Mouse (Mus musculus): ENCODE results near the gene 9230102O04Rik.

Gene 9230102O04Rik

DNA sequence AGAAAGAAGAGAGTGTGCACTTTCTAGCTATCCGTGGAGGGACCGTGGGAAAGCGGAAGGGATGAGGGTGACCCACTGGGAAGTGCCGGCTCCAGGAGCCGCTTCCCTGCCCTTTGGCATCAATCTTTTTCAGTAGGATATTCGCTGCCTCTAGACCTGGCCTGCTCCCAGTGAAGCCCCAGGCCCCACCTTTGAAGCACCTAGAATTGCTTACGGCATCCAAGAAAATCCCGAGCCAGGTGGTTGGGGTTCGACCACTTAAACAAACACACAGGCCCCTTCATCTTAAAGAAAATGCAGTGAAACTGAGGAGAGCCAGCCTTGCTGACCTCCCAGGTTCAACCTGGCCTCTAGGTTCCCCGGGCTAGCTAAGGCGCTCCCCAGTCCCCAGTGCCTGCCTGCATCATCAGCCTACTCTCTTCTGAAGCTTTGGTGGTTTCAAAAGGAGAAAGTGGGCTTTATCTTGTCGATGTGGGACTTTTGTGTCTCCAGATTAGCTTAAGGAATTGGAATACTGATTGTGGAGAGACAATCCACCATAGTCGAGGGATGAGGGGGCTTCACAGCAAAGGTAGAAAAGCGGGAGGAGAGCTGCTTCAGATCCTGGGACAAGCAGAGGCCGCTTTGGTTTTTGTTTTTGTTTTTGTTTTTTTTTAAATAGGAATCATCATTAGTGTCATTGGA is 4.7 kb downstream of the 9230102O04Rik start:
- no peak for DNase-seq

DNA sequence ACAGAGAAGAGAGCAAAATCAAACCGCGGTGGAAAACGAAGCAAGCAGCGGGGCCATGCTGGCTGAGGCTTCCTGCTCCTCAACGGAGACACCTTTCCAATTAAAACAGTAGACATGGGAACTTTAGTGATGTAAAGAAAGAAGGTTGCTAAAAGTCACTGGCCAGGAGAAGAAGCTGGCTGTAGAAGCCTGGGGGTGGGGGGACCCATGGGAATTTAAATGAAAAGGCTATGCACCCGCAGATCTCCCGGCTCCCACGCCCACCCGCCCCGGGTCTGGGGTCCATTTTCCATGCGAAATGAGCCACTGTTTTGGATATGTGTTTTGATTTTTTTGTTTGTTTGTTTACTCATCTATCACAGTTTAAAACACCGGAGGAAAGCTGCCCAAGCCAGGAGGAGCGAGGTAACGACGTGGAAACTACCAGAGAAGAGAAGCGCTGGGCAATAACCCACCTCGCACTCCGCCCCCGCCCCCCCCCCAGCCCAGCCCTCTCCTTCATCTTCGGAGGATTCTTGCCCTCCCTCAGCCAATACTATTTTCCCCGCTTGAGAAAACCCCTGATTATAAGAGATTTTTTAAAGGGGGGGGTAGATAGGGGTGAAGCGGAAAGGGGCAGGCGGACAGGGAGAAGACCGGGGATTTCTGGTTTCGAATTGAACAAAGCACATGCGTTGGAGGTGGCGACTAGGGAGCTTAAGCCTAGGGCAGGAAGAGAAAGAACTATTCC is 5.4 kb downstream of the 9230102O04Rik start:
- DNase-seq, result no peak

DNA sequence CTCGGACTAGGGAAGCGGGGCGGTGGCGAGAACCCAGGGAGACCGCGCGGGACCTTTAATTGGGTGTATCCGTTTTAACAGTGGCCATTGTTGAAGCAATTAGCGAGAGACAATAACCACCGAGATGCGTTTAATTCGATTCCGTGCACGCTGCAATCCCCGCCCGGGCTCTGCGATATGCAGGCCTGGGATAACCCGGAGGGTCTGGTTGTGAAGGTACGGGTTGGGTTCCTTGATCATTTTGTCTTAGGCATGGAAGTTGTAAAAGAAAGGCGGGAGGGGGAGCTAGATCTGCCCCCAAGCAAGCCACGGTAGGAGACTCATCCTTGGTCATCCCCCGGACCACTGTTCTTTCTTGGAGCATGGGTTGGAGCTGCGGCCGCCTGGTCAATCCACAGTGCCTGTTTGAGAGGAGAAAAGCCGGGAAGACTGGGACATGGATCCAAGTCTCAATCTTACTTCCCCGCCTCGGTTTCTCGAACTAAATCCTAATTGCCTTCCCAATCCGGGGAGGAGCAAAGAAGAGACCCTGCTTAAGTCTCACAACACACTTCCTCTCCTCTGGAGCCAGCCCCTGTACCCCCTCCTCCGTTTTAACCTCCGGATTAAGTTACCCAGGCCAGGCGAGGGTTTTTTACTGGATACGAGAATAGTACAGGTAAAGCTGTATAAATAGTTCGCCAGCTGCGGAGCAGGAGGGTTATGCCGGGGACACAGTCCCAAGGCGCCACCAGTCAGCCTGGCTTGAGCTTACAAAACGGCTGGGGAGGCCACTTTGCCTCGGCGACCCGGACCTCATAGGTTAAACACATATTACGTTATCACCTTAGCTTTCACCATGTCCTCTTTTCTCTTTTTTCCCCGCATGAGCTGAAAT is 6.2 kb downstream of the 9230102O04Rik start:
- no peak for DNase-seq

DNA sequence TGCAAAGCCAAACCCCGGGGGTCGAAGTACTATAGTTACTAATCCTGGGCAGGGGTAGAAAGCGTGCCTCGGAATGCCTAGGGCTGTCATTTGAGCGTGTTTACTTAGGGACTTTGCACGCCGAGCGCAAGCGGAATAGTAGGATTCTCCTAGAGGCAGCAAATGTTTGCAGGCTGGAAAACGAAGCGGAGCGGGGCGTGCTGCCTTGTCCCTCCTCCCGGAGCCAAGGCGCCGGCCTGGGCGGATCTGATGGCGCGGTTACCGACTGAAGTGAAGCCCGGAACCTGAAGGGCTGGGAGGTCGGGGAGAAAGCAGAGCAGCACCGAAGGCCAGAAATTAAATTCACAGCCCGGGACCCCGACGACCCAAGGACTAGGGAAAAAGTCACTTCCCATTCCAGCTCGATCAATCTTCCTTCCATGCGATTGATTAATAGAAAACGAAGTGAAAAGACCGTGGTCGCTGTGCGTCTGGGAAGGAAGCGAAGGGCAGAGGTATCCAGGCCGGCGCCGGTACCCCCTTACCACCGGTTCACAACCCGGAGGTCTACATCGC is 6.9 kb downstream of the 9230102O04Rik start:
- no peak for DNase-seq

DNA sequence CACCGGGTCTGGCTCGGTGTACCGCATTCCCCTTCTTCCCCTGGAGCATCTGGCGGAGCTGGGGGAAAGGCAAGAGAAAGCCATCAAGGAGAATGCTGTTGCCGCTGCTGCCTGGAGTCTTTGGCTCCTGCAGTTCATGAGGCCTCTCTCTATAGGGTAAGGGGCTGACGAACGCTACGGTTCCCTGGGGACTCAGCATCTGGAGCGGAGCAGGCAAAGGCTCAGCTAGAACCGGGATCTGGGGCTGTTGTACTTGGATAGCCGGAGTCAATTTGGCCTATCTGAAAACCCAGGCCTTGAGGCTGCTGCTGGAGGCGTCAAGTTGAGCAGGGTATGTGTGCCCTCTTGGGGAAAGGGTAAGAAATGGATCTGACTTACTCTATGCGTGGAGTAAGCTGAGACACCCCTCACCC is 7.7 kb downstream of the 9230102O04Rik start:
- no peak for DNase-seq

DNA sequence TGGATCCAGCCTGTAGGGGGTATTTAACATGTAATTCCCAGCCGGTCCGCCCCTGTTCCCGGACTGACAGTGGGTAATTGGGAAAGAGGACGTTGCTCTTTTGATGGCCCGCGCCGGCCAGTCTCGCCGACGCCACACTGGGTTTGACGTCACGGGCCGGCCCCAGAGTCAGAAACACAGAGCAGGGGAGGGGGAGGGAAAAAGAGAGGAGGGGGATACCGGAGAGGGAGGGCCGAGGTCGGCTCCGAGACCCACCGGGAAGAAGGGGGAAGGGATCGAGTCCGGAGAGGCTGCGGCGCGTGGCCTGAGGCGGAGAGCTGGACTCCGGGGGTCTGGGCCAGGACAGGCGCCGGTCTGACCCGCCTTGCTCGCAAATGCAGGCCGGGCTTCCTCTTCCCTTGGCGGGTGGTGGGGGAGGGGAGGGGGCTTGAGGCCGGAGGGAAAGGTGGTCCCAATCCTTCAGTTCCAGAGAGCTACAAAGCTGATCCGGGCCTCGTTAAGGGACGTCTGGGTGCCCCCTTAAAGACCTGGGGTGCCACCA is 8.2 kb downstream of the 9230102O04Rik start, which contains the start of gene 4930412O13Rik:
4930412O13Rik (plus strand) TSS at position 202 of the 541 bp plus-strand sequence.
- no peak for DNase-seq

DNA sequence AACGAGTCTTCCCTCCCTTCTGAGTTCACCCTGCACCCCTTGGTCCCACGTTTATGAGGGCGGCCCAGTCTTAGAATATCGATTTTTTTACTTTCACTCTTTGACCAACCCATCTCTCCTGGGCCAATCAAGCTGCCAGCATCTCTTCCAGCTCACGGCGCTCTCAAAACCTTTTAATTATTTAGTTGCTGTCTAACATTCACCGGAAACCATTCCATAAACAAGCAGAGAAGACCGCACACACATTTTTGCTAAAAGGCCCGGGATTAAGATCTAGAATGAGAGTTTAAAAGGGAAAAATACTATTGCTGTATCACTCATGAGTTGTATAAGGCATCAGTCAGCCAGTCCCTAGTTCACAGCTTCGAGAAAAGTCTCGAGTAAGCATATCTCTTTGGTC is 9.1 kb downstream of the 9230102O04Rik start:
- no peak for DNase-seq

DNA sequence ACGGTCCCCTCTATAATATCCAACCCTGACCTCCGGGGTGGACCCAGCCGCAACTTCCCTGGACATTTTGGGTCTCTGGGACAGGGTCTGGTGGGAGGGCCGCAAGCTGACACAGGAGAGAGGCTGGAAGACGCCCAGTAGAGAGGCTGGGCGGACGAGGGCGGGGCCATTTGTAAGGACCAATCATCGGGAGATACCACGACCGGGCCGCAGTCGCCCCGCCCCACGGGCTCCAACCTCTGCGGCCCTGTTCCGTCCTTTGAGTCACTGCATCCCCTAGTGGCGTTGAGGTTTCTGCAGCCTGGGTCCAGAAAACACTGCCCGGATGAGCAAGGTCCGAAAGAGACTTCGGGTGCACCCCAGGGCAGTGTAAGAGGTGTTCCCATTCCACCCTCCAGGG is 9.8 kb downstream of the 9230102O04Rik start:
- peak; percentile 19 for DNase-seq

DNA sequence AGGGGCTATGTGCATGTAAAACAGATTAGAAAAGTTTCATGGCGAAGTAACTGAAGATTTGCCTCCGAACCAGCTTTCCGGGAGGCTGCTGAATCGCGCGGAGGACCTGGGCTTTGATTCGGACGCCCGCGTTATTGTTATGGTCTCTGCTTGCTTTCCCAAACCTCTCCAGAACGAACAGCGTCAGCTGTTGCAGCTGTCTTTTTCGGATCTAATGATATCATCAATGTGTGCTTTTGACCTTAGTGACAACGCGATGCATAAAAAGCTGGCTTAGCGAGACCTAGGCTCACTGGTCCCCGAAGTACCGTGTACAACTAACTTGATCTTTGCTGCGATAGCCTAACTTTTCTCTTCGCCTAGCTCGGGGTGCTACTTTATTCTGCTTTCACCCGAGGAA is 10.2 kb downstream of the 9230102O04Rik start:
- no peak for DNase-seq

DNA sequence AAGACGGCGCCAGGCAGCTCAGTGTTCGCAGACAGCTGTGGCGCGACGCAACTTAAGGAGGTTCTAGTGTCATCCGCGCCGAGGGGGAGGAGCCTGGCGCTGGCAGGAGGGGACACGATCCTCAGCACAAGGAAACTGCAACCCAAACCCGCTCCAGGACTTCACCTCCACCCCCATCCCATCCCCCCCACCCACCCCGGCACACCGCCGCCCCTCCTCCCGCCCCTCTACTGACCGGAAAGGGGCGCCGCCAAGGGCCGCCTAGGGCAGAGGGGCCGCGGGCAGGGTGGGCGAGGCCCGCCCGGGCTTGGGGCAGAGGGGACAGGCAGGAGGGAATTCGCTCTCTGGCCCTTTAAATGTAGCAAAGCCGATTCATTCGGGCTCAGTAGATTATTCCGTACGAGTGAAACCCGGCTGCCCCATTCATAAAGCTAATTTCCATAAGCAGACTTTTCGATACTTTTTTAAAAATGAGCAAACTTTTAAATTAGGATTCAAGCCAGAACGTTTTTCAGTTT is 10.7 kb downstream of the 9230102O04Rik start:
- no peak for DNase-seq

DNA sequence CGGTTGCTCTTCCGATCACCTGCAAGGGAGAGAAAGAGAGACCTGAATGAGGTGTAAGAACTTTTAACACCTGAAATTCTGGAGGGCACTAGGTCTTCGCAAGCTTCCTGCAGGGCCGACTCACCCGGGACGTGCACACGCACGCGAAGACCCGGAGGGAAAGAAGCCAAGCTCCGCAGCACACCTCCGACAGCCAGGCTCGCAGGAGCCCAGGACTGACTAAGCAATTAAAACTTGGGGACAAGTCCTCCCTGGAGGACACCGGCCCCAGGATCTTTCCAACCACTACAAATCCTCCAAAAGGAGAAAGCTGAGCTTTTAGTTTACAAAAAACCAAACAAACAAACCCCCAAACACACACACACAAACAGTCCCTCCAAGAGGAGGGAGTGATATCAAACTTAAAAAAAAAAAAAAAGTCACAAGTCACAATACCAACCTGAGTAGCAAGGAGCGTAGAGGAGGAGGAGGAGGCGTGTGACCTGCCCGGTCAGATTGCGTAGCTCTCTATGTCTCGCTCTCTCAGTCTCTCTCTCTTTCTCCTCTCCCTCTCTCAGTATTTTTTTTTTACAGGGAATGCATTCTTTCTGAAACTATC is 11.3 kb downstream of the 9230102O04Rik start:
- no peak for DNase-seq

DNA sequence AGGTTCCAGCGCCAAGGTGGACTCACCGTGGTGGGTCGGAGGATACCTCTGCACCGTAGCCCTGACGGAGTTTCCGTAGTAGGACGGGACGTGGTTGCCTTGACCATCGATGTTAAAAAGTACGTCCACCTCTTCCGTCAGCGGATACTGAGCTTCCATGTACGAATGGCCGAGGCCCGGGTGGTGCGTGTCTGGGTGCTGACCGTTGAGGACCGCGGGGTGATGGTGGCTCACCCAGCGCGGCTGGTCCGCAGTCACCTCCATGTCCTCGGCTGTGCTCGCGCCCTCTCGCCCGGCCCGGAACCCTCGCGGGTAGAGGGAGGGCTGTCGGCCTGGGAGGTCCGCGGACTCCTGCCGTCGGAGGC is 12.0 kb downstream of the 9230102O04Rik start:
- no peak for DNase-seq

DNA sequence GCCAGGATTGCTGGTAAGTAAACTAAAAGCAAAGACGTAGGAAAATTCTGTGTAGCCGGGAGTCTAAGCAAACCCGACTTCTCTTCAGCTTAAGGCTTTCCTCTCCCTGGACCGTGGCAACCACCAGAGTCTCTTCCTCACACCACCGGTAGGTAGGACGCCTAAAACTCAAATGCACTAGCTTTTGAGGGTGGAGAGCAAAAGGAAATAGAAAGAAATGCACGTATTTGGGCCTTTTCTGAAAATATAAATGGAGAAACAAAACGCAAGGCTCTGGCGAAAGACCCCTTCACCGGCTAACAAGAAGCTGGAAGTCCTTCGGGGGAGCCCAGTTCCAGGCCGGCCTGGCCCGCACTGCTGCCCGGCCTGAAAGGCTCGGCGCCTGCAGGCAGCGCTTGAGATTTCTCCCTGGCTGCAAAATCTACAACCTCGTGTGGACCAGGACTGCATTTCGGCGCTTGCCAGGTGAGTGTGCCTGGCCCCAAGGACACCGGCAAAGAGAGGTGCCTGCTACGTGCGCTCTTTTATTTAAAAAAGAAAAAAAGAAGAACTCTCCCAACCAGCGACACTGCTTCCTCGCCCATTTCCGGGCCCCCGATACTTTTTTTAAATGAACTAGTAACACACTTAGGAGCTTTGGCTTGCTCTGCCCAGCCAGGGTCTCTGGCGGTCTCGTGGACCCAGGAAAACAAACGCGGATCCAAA is 12.6 kb downstream of the 9230102O04Rik start:
- DNase-seq, result no peak

DNA sequence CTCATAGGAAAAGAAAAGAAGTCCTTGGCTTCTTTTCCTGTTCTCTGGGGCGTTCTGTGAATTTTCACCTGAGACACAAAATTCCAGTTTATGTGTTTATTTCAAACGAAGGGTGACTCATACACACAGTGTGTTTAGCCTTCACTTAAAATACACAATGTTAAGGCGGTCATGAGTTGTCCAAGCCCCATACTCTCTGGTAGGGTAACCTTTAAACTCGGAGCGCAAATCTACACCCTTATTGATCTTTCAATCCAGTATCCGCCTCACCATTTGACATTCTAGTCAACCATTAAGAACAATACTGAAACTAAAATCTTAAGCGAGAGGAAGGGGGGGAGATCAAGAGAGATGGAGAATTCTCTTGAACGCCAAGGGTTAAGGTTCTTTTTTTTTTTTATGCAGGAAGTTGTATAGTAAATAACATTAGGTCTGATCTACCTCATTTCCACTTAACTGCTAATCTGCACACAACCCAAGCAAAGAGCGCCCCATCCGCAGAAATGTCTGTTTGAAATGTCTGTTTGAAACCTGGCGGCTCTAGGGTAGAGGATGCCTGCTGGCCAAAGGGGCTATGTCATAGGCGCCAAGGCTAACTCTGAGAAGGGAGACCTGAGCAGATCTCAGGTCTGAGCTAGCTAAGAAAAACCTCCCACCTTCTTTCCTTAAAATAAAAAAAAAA is 13.5 kb downstream of the 9230102O04Rik start:
- DNase-seq, result no peak

DNA sequence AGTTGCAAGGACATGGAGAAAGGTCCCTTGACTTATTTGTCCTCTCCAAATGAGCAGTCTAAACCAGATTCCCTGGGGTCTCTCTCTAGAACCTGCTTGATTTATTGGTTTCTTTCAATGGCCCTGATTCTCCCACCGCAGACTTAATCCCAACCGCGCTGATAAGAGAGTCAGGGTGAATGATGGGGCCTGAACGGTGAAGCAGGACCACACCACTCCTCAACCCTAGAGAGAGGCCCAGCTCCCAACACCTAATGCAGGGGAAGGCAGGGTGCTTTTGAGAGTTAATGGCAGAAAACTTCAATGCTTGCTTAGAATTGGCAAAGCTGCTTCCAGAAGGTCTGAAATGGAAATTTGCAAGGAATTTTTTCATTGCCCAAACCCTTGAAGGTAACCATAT is 14.1 kb downstream of the 9230102O04Rik start:
- no peak for DNase-seq

DNA sequence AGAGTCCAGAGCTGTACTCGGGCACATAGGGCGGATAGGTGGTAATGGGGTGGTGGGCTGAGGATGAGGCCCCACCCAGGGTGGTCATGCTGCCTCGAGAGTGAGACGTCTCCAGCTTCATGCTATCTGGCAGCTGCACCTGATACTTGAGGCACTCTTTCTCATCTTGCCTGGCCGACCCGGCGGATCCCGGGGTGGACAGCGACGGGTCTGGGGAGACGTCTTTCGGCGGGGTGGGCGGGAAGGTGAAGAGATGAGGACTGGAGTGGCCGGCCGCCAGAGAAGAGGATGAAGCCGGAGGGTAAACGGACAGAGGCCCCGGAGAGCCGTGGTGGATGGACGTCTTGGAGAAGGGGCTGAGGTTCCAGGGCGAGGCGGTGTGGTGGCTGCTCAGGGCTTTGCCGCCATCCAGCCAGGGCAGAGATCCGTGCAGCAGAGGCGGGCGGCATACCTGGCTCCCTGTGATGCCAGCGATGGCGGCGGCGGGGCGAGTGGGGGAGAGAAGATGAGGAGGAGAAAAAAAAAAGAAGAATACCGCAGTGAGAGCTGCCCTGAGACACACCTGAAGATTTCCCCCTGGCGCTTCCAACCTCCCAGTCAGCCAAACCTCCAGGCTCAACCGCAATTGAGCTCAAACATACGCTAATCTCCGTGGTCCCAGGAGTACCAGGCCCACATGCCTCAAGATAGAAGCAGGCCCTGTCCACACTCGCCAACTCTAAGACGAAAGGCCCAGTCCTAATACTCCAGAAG is 14.7 kb downstream of the 9230102O04Rik start:
- no peak for DNase-seq

DNA sequence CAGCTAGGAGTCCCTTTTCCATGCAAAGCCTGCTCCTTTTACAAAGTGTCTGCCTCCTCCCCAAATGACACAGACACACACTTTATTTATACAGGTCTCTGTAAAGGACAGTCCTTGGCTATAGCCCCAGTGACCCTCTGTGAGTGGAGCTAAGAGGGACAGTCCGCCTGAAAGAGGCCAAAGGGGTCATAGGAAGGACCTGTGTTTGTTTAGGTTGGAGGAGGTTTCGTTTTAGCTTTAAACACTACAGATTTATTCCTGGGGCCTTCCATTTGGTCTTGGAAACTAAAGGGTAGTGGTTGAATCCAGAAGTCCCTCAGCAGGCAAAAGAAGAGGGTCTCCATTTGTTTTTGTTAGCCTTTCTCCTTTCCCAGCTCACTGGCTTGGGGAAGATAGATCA is 15.6 kb downstream of the 9230102O04Rik start:
- no peak for DNase-seq

DNA sequence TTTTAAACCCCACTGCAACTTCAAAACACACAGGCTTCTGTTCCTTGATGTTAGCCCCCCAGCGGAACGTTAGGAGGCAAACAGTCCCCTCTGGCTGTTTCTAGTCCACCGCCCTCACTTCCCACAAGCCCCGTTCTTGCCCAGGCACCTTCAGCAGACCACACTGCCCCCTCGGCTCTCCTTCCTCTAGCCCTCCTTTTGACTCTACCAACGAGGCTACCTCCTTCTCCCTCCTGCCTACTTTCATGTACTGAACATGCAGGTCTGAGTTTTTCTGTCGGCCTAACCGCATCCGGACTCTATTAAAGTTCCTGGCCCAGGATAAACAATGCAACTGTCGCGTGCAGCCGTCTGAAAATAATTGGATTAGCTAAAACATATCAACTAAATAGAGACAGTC is 16.7 kb downstream of the 9230102O04Rik start:
- DNase-seq, result no peak

DNA sequence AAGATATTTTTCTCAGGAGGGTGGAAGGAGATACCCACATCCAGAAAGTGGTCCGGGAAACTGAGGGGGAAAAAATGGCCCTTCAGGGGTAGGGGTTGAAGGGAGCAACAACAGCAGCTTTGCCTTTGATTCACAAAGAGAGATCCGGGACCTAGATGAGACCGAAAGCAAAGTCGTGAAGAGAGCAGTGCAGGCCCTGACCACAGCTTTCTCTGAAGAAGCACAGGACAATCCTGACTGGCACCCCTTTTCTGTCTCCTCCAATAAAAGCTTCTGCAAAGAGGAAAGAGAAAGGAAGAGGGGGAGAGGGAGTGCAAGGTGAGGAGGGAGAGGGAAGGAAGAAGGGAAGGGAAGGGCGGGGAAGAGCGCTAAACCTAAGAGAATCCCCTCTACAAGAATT is 17.5 kb downstream of the 9230102O04Rik start:
- no peak for DNase-seq

DNA sequence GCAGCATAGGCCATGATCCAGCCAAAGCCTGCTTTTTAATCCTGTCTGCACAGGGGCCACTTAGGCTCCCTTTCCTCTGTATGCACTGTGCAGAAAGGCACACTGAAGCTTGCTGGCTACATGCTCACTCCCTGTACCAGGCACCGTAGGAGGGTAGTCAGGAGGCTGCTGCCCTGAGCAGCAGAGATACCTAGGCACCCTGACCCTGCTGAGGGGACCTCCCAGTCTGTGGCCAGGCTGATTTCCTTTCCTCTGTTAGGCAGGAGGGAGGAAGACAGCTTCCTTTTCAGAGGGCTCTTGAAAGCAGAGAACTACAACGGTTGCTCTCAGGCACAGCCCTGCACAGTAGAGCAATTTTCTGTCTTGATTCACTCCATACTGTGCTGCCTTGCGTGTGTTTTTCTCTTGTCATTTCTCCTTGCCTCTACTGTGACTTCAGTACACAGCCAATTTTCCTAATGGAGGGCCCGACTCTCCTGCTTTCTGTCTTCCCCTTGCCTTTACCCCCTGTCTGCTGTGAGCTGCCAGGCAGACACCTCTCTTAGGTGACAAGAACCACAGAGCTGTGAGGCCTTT is 18.1 kb downstream of the 9230102O04Rik start:
- DNase-seq, result no peak
